Mouse (Mus musculus) ES-E14 (cell line): ENCODE data around the gene Rasgef1b.

Experiments
- CHD2 ChIP-seq: IDR thresholded peaks from 2 replicates; pipeline ENCODE4 v1.6.1; 2014; ENCODE audit warnings: mild to moderate bottlenecking, low read depth, low read length, inconsistent platforms
- MAFK ChIP-seq: IDR thresholded peaks from 2 replicates; pipeline ENCODE4 v1.6.1; 2014; ENCODE audit warnings: mild to moderate bottlenecking, low read depth, low read length, inconsistent platforms; ENCODE audit not compliant: insufficient read depth

- TF ChIP-seq CHD2 (no peak), MAFK (no peak)
Observed at GRCm38 (mm10) chr5:99252203-99253135, 476.4 kb downstream of the Rasgef1b start.
